Mouse (Mus musculus) forebrain, embryonic 16.5 days (tissue): ENCODE results near the gene Tmem35b. TPM values are rescaled to one million over a fixed set of nuclear protein-coding genes. Genes with fewer than 3 reads are reported as not detected.

Source experiments
- ATAC-seq: fragments of 200-750 bp; cut with Nextera tagmentation; 2 replicates; pipeline ENCODE4 v1.8.0; 2017; ENCODE audit warnings: mild to moderate bottlenecking, moderate library complexity
- H3K27ac ChIP-seq: fragments of 300-500 bp; sonication (generic); 2 replicates; pipeline ENCODE4 v1.5.1; 2014; ENCODE audit warnings: low read length, control low read depth
- H3K27me3 ChIP-seq: fragments of 300-500 bp; sonication (generic); replicated peaks from 2 replicates; pipeline ENCODE4 v1.6.1; 2014; ENCODE audit warnings: low read length; ENCODE audit not compliant: control insufficient read depth, insufficient read depth
- H3K36me3 ChIP-seq: fragments of 300-500 bp; sonication (generic); 2 replicates; pipeline ENCODE4 v1.6.1; 2014; ENCODE audit not compliant: control insufficient read depth, insufficient read depth
- H3K4me1 ChIP-seq: fragments of 300-500 bp; sonication (generic); replicated peaks from 2 replicates; pipeline ENCODE4 v1.6.1; 2014; ENCODE audit warnings: low read length; ENCODE audit not compliant: control insufficient read depth, insufficient read depth
- H3K4me2 ChIP-seq: fragments of 300-500 bp; sonication (generic); 2 replicates; pipeline ENCODE4 v1.6.1; 2014; ENCODE audit warnings: mild to moderate bottlenecking, low read length, control low read depth
- H3K4me3 ChIP-seq: fragments of 300-500 bp; sonication (generic); replicated peaks from 2 replicates; pipeline ENCODE4 v1.5.1; 2014; ENCODE audit warnings: mild to moderate bottlenecking, low read length, control low read depth
- H3K9ac ChIP-seq: fragments of 300-500 bp; sonication (generic); replicated peaks from 2 replicates; pipeline ENCODE4 v1.6.1; 2014; ENCODE audit warnings: low read depth, low read length, control low read depth
- H3K9me3 ChIP-seq: fragments of 300-500 bp; sonication (generic); 2 replicates; pipeline ENCODE4 v1.6.1; 2016; ENCODE audit warnings: low read length; ENCODE audit not compliant: control insufficient read depth
- WGBS: fragments of 180-500 bp; shearing (Covaris S2); extraction: QIAGEN DNeasy Blood & Tissue Kit; methylation state at CpG from one replicate; pipeline ENCODE4 v1.1.7; 2014; 5-methylcytosine and 5-hydroxymethylcytosine counted together
- polyA plus RNA-seq: library from polyadenylated mRNA; unstranded; fragments of >200 nt; fragmentation: Nextera tagmentation; extraction: Ambion mirVana; gene quantifications from 2 replicates; pipeline ENCODE4 v1.2.1, GENCODE M21; 2015

Gene Tmem35b
- polyA plus RNA-seq, 1 experiment from 2014 or later, result 14.6 TPM

DNA sequence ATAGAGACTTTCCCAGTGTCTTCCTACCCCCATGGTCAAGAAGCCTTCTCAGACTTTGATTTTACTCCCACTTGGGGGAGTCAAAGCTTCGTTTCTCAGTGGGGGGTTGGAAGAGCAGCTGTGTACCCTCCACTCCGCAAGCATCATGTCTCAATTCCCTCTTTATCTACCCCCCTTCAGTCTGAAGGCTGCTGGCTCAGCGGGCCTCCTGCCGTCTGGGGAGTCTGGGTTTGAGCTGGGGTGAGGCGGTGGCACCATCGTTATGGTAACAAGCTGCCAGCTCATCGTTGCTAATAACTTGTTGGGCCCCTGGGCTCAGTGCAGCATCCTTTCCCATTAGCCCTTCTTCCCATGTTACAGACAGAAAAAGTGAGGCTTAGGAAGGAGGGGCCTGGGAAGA lies 48.6 kb downstream of the Tmem35b start:
- Histone ChIP-seq H3K27ac (no peak overlapping the region), H3K36me3 (no peaks in the 10 kb centered on the region), H3K27me3 (no peaks in the 10 kb centered on the region), H3K4me1 (peaks cover 41% of the 10 kb centered on the region), H3K4me2 (no peak overlapping the region), H3K9me3 (no peaks in the 10 kb centered on the region), H3K9ac (no peak overlapping the region), H3K4me3 (no peak overlapping the region)
- 10% methylated on average over 7 of the region's 7 CpGs for WGBS
- ATAC-seq, result no peak

- H3K27ac ChIP-seq, result no peak overlapping the region
- H3K9me3 ChIP-seq, result no peaks in the 10 kb centered on the region
- H3K9ac ChIP-seq, result no peak overlapping the region
- 60% methylated on average over 4 of the region's 4 CpGs for WGBS
- no peak overlapping the region for H3K4me3 ChIP-seq
- H3K4me1 ChIP-seq, result peaks cover 41% of the 10 kb centered on the region
- no peak for ATAC-seq
- H3K4me2 ChIP-seq, result no peak overlapping the region
- no peaks in the 10 kb centered on the region for H3K36me3 ChIP-seq
- H3K27me3 ChIP-seq, result no peaks in the 10 kb centered on the region
These were observed 49.1 kb downstream of the Tmem35b start for GRCm38 (mm10) chr4:127172614-127173013.

DNA sequence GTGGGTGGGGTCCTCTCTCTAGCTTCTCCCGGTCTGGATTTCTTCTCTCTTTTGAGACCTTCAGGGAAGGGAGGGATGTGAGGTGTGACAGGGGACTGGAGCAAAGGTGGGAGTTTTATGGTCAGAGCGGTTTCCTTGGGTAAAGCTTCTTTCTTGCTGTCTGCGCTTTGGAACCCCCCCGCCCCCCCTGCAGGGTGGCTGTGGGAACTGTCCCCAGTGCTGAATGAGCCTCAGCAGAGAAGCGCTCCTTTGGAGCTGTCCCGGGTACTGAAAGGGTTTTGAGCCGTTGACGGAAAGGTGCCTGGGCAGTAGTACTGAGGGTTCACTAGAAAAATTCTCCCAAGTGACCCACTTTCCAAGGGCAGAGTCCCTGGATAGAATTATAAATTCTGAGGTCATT lies 50.0 kb downstream of the Tmem35b start:
- WGBS, result 2% methylated on average over 8 of the region's 8 CpGs
- no peaks in the 10 kb centered on the region for H3K9me3 ChIP-seq
- no peak overlapping the region for H3K9ac ChIP-seq
- no peak overlapping the region for H3K4me3 ChIP-seq
- no peak for ATAC-seq
- no peaks in the 10 kb centered on the region; the same call in 1 of the 2 replicates for H3K27me3 ChIP-seq
- H3K27ac ChIP-seq, result no peak overlapping the region
- H3K4me1 ChIP-seq, result peaks cover 35% of the 10 kb centered on the region
- no peak overlapping the region for H3K4me2 ChIP-seq
- no peaks in the 10 kb centered on the region for H3K36me3 ChIP-seq

DNA sequence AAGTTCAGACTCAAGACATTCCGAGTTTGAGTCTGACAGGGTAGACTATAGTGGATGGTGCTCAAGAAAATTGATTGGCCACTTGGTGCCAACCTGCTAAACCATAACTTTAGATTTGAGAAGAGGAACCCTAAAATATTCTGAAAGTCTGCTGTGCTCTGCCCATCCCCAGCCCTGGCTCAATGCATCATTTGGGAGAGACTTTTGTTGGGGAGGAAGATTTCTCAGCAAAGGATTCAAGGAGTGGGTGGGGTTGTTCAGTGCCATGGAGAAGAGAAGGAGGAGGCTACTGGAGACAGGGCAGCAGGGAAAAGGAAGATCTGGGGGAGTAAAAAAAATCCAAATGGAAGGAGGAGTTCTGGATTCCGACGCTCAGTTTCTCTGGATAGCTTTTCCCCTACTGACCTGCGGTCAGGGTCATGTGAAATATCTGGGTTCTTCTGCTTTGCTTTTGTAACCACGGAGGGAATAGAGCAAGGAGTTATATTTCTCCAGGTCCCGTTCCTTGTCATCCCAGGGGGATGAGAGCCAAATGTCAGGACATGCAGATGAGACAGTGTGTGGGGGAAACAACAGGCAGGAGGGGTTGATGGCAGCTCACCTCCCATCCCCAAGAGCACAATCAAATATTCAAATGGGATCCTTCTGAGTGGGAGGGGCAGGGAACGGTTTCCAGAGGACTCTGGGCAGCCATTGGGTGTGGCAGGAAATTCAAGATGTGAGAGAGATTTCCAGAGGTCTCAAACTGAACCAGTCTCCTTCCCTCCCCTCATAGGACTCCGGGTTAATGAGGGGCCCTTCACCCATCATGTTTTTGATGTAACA lies 50.8 kb downstream of the Tmem35b start:
- no peak for ATAC-seq
- WGBS, result 66% methylated on average over 8 of the region's 8 CpGs

DNA sequence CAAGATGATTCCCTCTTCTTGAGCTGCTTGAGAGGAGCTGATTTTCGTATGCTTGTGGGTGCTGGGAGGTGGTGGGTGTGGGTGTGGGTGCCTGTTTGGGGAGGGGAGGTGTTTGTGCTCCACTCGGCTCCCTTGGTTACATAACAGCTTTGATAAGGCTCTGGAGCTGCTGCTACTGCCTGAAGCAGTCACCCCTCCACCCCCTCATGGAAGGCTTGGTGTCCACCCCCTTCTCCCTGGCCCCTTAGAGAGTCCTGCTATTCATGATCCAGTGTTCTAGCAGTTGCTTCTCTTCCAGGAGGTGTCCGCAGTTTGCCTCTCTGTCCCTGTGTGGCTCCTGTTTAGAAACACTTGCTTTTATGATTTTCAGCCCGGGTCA lies 51.4 kb downstream of the Tmem35b start:
- no peak overlapping the region for H3K27ac ChIP-seq
- H3K4me2 ChIP-seq, result no peak overlapping the region
- H3K4me3 ChIP-seq, result no peak overlapping the region
- WGBS, result 58% methylated on average over 4 of the region's 4 CpGs
- no peak for ATAC-seq
- H3K36me3 ChIP-seq, result no peaks in the 10 kb centered on the region
- no peaks in the 10 kb centered on the region for H3K9me3 ChIP-seq
- peaks cover 35% of the 10 kb centered on the region for H3K4me1 ChIP-seq
- H3K9ac ChIP-seq, result no peak overlapping the region
- no peaks in the 10 kb centered on the region; the same call in 1 of the 2 replicates for H3K27me3 ChIP-seq

More for the DNA sequence above, 50.8 kb downstream of the Tmem35b start:
- H3K27me3 ChIP-seq, result no peaks in the 10 kb centered on the region; the same call in 1 of the 2 replicates
- H3K9me3 ChIP-seq, result no peaks in the 10 kb centered on the region
- H3K4me2 ChIP-seq, result no peak overlapping the region
- H3K9ac ChIP-seq, result no peak overlapping the region
- no peaks in the 10 kb centered on the region for H3K36me3 ChIP-seq
- no peak overlapping the region for H3K27ac ChIP-seq
- no peak overlapping the region for H3K4me3 ChIP-seq
- peaks cover 34% of the 10 kb centered on the region for H3K4me1 ChIP-seq

DNA sequence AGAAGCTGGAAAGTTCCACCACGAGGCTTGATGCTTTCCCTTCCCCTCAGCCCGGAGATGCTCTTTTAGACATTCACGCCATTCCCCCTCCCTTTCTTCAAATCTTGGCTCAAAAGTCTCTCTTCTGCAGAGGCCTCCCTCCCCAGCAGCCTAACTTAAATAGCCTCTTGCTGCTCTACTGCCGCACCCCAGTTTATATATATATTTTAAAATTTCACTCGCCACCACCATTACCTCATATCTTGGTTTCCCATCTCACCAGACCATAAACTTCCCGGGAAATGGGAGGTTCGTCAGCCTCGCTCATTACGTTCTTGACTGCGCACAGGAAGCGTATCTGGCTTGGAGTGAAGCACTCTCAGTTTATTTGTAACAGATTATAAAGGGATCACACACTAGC lies 54.5 kb downstream of the Tmem35b start:
- Histone ChIP-seq H3K9ac (no peak overlapping the region), H3K27me3 (no peaks in the 10 kb centered on the region; the same call in 1 of the 2 replicates), H3K4me3 (no peak overlapping the region), H3K4me2 (no peak overlapping the region), H3K27ac (no peak overlapping the region), H3K9me3 (no peaks in the 10 kb centered on the region), H3K4me1 (peaks cover 14% of the 10 kb centered on the region), H3K36me3 (no peaks in the 10 kb centered on the region)
- WGBS, result 81% methylated on average over 11 of the region's 11 CpGs
- ATAC-seq, result no peak

DNA sequence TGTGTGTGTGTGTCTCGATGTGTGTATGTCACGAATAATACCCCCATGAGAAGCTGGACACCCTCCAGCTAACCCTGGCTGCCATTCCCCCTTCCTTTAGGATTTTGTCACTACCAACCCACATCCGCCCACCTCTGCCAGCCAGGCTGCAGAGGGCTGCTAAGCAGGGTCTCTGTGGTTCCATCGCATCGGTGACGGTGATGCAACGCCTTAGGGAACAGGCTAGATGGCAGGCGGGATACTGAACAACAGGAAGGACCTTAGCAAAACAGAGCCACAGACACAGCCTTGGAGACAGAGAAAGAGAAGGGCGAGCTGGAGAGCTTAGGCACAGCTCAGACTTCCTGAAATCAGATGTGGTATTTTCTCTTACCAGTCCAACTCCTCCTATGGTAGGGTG lies 55.2 kb downstream of the Tmem35b start:
- Histone ChIP-seq H3K27ac (no peak overlapping the region), H3K9ac (no peak overlapping the region), H3K4me2 (no peak overlapping the region), H3K27me3 (no peaks in the 10 kb centered on the region; the same call in 1 of the 2 replicates), H3K36me3 (no peaks in the 10 kb centered on the region), H3K9me3 (no peaks in the 10 kb centered on the region), H3K4me3 (no peak overlapping the region), H3K4me1 (peaks cover 9% of the 10 kb centered on the region)
- 42% methylated on average over 9 of the region's 9 CpGs for WGBS
- no peak for ATAC-seq

Other genes with a start within 250 kb of the Tmem35b start
- gene Zmym4, start 155.6 kb upstream of the Tmem35b start, polyA plus RNA-seq, result 30.6 and 31.1 TPM in 2 replicates
- 86.8 and 96.0 TPM in 2 replicates for gene Sfpq, start 102.4 kb upstream of the Tmem35b start, polyA plus RNA-seq
- 32.1 and 37.5 TPM in 2 replicates for gene Zmym1, start 62.5 kb upstream of the Tmem35b start, polyA plus RNA-seq
- 36.3 and 38.8 TPM in 2 replicates for gene Zmym6, start 46.3 kb upstream of the Tmem35b start, polyA plus RNA-seq
- 7.7 and 8.3 TPM in 2 replicates for gene Dlgap3, start 45.5 kb downstream of the Tmem35b start, polyA plus RNA-seq
- gene Smim12, start 120.1 kb downstream of the Tmem35b start, polyA plus RNA-seq, result 49.3 and 52.8 TPM in 2 replicates
- gene Gja4, start 190.3 kb downstream of the Tmem35b start, polyA plus RNA-seq, result 13.3 and 16.4 TPM in 2 replicates
- not detected in 2 replicates for gene Gjb3, start 207.2 kb downstream of the Tmem35b start, polyA plus RNA-seq
- 0.16 TPM in 1 of 2 replicates, not detected in the other for gene Gjb4, start 230.4 kb downstream of the Tmem35b start, polyA plus RNA-seq
- gene Gjb5, start 234.5 kb downstream of the Tmem35b start, polyA plus RNA-seq, result 0.11 and 0.14 TPM in 2 replicates